25 mouse cellular contexts compared by ENCODE assay signal in genomic region chr4:47274911-47275310, GRCm38 (mm10).
A peak's percentile ranks its signal among the peaks of the same experiment; 100 is the strongest.
DNase-seq lines count a peak whose midpoint lies in the region; ATAC-seq and TF ChIP-seq lines count a peak whose summit lies in the region.
"Had no signal": no experiment of that assay in that cellular context is flagged by ENCODE, and none has a peak within 500 bp of the region (broad histone marks: within the 10 kb centered on the region; RNA-seq: fewer than 3 reads in every experiment).

No protein-coding gene starts in this region.

- peak; percentile 12 for DNase-seq in adrenal gland, adult 2 months
- no peak for DNase-seq in adrenal gland, postnatal 25 days
- DNase-seq in 416B (ENCODE audit: low read depth), result peak; percentile 31
- DNase-seq in Patski (ENCODE audit: low read depth, low spot score), result no peak
- no peak for DNase-seq in right cerebral cortex, adult 18-20 months
- DNase-seq: adrenal gland, postnatal 14 days; B cell, adult 2 months; cerebellum, adult 18-20 months; cerebellum, adult 9-11 months; cerebellum, postnatal 25 days; forebrain, postnatal 0 days; gastrocnemius, postnatal 36 days; heart, adult 2 months; heart, postnatal 14 days; heart, postnatal 4 days had no signal

- 71% methylated on average over 2 of the region's 2 CpGs for WGBS in kidney, embryonic 14.5 days

- in situ Hi-C loops in Patski (cut with MboI; ENCODE audit: low pct_unique_long_range_greater_than_20kb), result no loop called here

- H3K4me2 ChIP-seq in kidney, embryonic 14.5 days (replicated peaks; ENCODE audit: low read depth, low read length), result no peak overlapping the region
- H3K4me2 ChIP-seq: embryonic facial prominence, embryonic 12.5 days; embryonic facial prominence, embryonic 15.5 days; heart, embryonic 13.5 days; hindbrain, embryonic 14.5 days had no signal

- no peak for TF ChIP-seq CTCF in Patski (IDR thresholded peaks at IDR 0.05)

- ATAC-seq in Patski, result peak; percentile 38
- ATAC-seq in megakaryocyte, adult 5-6 weeks (ENCODE audit: poor library complexity, severe bottlenecking), result peak; percentile 27; the same call in 1 of the 2 replicates
- no peak for ATAC-seq in kidney, embryonic 14.5 days (ENCODE audit: low FRiP score, low TSS enrichment)
- ATAC-seq: forebrain, embryonic 14.5 days; forebrain, postnatal 0 days; hindbrain, postnatal 0 days; inflammation-experienced regulatory T-cells, adult 6 months had no signal

- H3K9me3 ChIP-seq in kidney, embryonic 14.5 days (ENCODE audit: control insufficient read depth, low read length), result no peaks in the 10 kb centered on the region
- H3K9me3 ChIP-seq: embryonic facial prominence, embryonic 12.5 days; embryonic facial prominence, embryonic 15.5 days; heart, embryonic 10.5 days; heart, embryonic 13.5 days had no signal

- peaks cover 10% of the 10 kb centered on the region; the same call in 1 of the 2 replicates for H3K4me1 ChIP-seq in kidney, embryonic 14.5 days (ENCODE audit: control insufficient read depth, insufficient read depth, low read length)
- H3K4me1 ChIP-seq: embryonic facial prominence, embryonic 12.5 days; heart, embryonic 13.5 days had no signal

- no peak overlapping the region for H3K4me3 ChIP-seq in kidney, embryonic 14.5 days (ENCODE audit: low read length)
- H3K4me3 ChIP-seq: embryonic facial prominence, embryonic 12.5 days; embryonic facial prominence, embryonic 15.5 days; heart, adult 2 months; heart, embryonic 10.5 days; heart, embryonic 13.5 days had no signal

- no peaks in the 10 kb centered on the region for H3K27me3 ChIP-seq in Patski
- H3K27me3 ChIP-seq in kidney, embryonic 14.5 days (ENCODE audit: control insufficient read depth, insufficient read depth, low read length), result no peaks in the 10 kb centered on the region
- H3K27me3 ChIP-seq: embryonic facial prominence, embryonic 12.5 days; embryonic facial prominence, embryonic 15.5 days; heart, embryonic 13.5 days had no signal

- CTCF ChIA-PET in Patski (lab: Charles Lee), result interaction anchor here (1.3 to 1.9 kb wide), 3 partner anchors 10 to 36 kb away, joined by 3 to 5 read pairs (median 4); no protein-coding TSS in a partner anchor

- POLR2A ChIA-PET in Patski (lab: Charles Lee), result no interaction called here

- H3K9ac ChIP-seq in kidney, embryonic 14.5 days (ENCODE audit: low read depth, low read length), result no peak overlapping the region
- H3K9ac ChIP-seq: embryonic facial prominence, embryonic 12.5 days; embryonic facial prominence, embryonic 15.5 days; forebrain, postnatal 0 days; heart, embryonic 13.5 days; hindbrain, embryonic 14.5 days had no signal

- no peak overlapping the region for H3K27ac ChIP-seq in kidney, embryonic 14.5 days (ENCODE audit: low read depth, low read length)
- H3K27ac ChIP-seq: embryonic facial prominence, embryonic 12.5 days; embryonic facial prominence, embryonic 15.5 days; heart, adult 2 months; heart, embryonic 10.5 days; heart, embryonic 13.5 days; hindbrain, embryonic 14.5 days; hindbrain, postnatal 0 days had no signal

- no peaks in the 10 kb centered on the region for H3K36me3 ChIP-seq in kidney, embryonic 14.5 days (ENCODE audit: control insufficient read depth, insufficient read depth, low read length)
- H3K36me3 ChIP-seq: embryonic facial prominence, embryonic 12.5 days; embryonic facial prominence, embryonic 15.5 days; heart, embryonic 10.5 days; heart, embryonic 13.5 days had no signal

Comparison
In these comparisons a context has a peak if more than half of its experiments do, and no peak if none do; other contexts are left out.
1. DNase-seq: peak in adrenal gland, adult 2 months (single experiment) and 416B (single experiment); none in adrenal gland, postnatal 25 days (single experiment), Patski (single experiment) and right cerebral cortex, adult 18-20 months (single experiment).